Mouse (Mus musculus): ENCODE measurements around the gene Zfp583. TPM values are rescaled to one million over a fixed set of nuclear protein-coding genes. Genes with fewer than 3 reads are reported as not detected.
"Not testable (repeated sequence)": the region's sequence is repeated elsewhere in the genome, so short reads cannot be mapped to it uniquely, and the experiment has no call there.

Zfp583 gene
- polyA plus RNA-seq, 1 experiment from 2014 or later = 5.3 TPM

GRCm38 (mm10) chr7:6358121-6358520 lies 27.0 kb upstream of the Zfp583 start:
- Histone ChIP-seq H3K4me1 (no peaks in the 10 kb centered on the region; the same call in 1 of the 2 replicates), H3K36me3 (peaks cover 14% of the 10 kb centered on the region; the same call in 1 of the 2 replicates), H3K9me3 (no peaks in the 10 kb centered on the region), H3K27ac (no peak overlapping the region), H3K4me3 (no peak overlapping the region), H3K27me3 (ENCODE audit: insufficient read depth, poor library complexity, severe bottlenecking) (no peaks in the 10 kb centered on the region)
- DNase-seq (ENCODE audit: low spot score) = no peak
- 63% methylated on average over 2 of the region's 2 CpGs for WGBS

- DNase-seq (ENCODE audit: low spot score) = peak; percentile 28
- Histone ChIP-seq H3K4me1 (no peaks in the 10 kb centered on the region), H3K9me3 (no peaks in the 10 kb centered on the region), H3K27ac (peak overlapping the region; percentile 89; the same call in 1 of the 2 replicates), H3K36me3 (no peaks in the 10 kb centered on the region), H3K4me3 (peak overlapping the region; percentile 77), H3K27me3 (ENCODE audit: insufficient read depth, poor library complexity, severe bottlenecking) (no peaks in the 10 kb centered on the region)
- WGBS = 32% methylated on average over 10 of the region's 10 CpGs
These were observed 13.0 kb upstream of the Zfp583 start for GRCm38 (mm10) chr7:6344124-6344523.

DNA sequence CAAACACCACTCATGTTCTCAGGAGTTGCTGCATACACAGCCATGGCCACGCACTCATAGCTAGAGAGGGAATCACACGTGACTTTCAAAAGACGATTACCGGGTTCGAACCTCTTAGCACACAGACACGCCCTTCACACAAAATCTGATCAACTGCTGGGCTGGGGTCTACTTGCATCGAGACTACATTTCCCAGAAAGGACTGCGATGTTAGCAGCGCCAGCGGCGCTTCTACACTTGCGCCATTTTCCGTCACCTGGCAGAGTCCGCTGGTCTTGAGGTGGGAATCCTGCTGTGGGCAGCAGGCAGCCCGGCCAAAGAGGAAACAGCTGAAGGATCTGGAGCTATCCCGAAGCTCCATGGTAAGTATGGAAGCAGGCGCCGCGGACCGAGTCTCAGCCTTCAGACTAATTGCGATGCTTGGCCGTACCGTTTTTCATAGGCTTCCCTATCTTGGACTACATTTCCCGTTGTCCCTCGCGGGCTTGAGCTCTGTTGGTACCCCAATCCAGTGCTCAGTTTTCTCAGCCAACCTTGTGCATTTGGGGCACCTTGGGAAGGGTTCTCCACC lies 12.5 kb upstream of the Zfp583 start, which contains the start of gene Gm3854:
Gene Gm3854, plus strand, starts transcription at position 259 of the 571 bp plus-strand sequence.
- H3K27ac ChIP-seq = peak within 1 kb of the TSS; percentile 89
- H3K9me3 ChIP-seq = no peaks in the 10 kb centered on the region
- DNase-seq (ENCODE audit: low spot score) = peak; percentile 92
- no peaks in the 10 kb centered on the region for H3K36me3 ChIP-seq
- H3K4me3 ChIP-seq = peak within 1 kb of the TSS; percentile 77
- under 1% methylated on average over 26 of the region's 26 CpGs for WGBS
- H3K4me1 ChIP-seq = no peaks in the 10 kb centered on the region
- H3K27me3 ChIP-seq (ENCODE audit: insufficient read depth, poor library complexity, severe bottlenecking) = no peaks in the 10 kb centered on the region

DNA sequence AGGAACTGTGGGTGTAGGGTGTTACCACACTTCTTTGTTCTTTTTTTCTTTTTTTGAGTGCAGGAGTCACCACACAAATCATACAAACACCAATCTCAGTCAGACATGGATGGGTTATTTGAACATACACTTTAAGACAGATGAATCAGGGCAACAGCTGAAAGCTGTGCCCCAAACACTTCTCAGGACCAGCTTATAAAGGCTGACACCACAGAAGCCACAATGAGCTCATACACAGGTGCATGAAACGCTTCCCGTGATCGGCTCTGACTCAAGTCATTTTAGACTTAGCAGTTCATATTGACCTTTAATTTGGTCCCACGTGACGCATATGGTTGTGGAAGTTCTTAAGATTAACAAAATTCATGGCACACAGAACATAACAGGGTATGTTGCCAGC lies 8.8 kb upstream of the Zfp583 start:
- Histone ChIP-seq H3K9me3 (no peaks in the 10 kb centered on the region), H3K36me3 (no peaks in the 10 kb centered on the region), H3K4me1 (no peaks in the 10 kb centered on the region), H3K27ac (no peak overlapping the region), H3K4me3 (no peak overlapping the region), H3K27me3 (ENCODE audit: insufficient read depth, poor library complexity, severe bottlenecking) (no peaks in the 10 kb centered on the region)
- WGBS = 71% methylated on average over 5 of the region's 5 CpGs
- no peak for DNase-seq (ENCODE audit: low spot score)

DNA sequence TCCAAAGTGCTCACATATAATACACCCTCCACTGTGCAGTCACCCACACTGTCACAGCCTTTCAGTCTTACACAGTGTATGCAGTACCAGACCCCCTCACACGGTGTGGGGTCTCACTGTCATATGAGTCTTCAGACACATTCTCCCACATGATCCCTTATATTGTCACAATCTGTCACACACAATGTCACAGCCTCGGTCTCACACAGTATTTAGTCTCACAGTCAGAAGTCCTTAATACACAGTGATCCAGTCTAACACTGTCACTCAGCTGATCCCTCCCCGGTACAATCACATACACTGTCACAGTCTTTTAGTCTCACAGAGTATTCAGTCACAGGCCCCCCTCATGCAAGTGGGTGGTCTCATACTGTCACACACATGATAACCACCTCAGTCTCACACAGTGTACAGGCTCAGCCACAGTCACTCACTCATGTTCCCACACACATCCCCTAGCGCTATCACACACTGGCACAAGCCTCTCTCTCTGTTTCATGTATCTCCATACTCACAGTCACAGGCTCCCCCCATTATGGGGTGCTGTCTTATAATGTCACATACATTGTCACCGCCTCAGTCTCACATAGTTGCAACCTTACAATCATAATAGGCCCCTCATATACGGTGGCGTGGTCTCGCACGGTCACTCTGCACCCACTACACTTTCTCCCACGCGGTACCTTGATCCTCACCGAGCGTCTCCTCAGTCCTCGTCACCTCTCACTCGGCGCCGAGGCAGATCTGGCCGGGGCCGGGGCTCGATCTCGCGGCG lies 440 bp downstream of the Zfp583 start:
- peaks cover 4% of the 10 kb centered on the region; the same call in 1 of the 2 replicates for H3K36me3 ChIP-seq
- peak overlapping the region; percentile 90 for H3K27ac ChIP-seq
- WGBS = 18% methylated on average over 23 of the region's 23 CpGs
- no peak for DNase-seq (ENCODE audit: low spot score)
- no peaks in the 10 kb centered on the region for H3K27me3 ChIP-seq (ENCODE audit: insufficient read depth, poor library complexity, severe bottlenecking)
- no peaks in the 10 kb centered on the region for H3K9me3 ChIP-seq
- peaks cover 10% of the 10 kb centered on the region; the same call in 1 of the 2 replicates for H3K4me1 ChIP-seq
- peak overlapping the region; percentile 67 for H3K4me3 ChIP-seq

DNA sequence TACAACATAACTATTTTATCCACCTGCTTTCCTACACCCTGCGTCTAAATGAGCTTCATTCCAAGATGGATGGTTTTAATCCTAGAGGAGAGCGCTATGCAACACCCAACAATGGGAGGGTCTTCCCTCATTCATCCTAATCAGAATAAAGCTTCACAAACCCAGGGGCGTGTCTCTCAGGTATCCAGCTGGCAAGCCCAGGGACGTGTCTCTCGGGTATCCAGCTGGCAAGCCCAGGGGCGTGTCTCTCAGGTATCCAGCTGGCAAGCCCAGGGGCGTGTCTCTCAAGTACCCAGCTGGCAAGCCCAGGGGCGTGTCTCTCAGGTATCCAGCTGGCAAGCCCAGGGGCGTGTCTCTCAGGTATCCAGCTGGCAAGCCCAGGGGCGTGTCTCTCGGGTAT lies 30.3 kb downstream of the Zfp583 start:
- not testable (repeated sequence) for DNase-seq (ENCODE audit: low spot score); H3K27me3 ChIP-seq (ENCODE audit: insufficient read depth, poor library complexity, severe bottlenecking); H3K4me3 ChIP-seq; H3K4me1 ChIP-seq; H3K27ac ChIP-seq; H3K9me3 ChIP-seq
- 73% methylated on average over 11 of the region's 11 CpGs for WGBS
- H3K36me3 ChIP-seq = peaks cover 23% of the 10 kb centered on the region

- H3K9me3 ChIP-seq, H3K27ac ChIP-seq: not testable (repeated sequence)
- WGBS = 81% methylated on average over 6 of the region's 6 CpGs
These were observed 40.0 kb downstream of the Zfp583 start for GRCm38 (mm10) chr7:6291121-6291520.

GRCm38 (mm10) chr7:6286921-6287531 lies 44.1 kb downstream of the Zfp583 start:
- Histone ChIP-seq H3K36me3 (no peaks in the 10 kb centered on the region), H3K9me3 (peaks cover 2% of the 10 kb centered on the region; the same call in 1 of the 2 replicates), H3K4me3 (peak overlapping the region; percentile 70), H3K27ac (peak overlapping the region; percentile 91; the same call in 1 of the 2 replicates), H3K27me3 (ENCODE audit: insufficient read depth, poor library complexity, severe bottlenecking) (no peaks in the 10 kb centered on the region), H3K4me1 (peaks cover 12% of the 10 kb centered on the region)
- no peak for DNase-seq (ENCODE audit: low spot score)
- WGBS = 32% methylated on average over 15 of the region's 15 CpGs

More at GRCm38 (mm10) chr7:6291121-6291520, 40.0 kb downstream of the Zfp583 start:
- H3K4me3 ChIP-seq; H3K36me3 ChIP-seq; H3K4me1 ChIP-seq; H3K27me3 ChIP-seq (ENCODE audit: insufficient read depth, poor library complexity, severe bottlenecking); DNase-seq (ENCODE audit: low spot score): not testable (repeated sequence)

DNA sequence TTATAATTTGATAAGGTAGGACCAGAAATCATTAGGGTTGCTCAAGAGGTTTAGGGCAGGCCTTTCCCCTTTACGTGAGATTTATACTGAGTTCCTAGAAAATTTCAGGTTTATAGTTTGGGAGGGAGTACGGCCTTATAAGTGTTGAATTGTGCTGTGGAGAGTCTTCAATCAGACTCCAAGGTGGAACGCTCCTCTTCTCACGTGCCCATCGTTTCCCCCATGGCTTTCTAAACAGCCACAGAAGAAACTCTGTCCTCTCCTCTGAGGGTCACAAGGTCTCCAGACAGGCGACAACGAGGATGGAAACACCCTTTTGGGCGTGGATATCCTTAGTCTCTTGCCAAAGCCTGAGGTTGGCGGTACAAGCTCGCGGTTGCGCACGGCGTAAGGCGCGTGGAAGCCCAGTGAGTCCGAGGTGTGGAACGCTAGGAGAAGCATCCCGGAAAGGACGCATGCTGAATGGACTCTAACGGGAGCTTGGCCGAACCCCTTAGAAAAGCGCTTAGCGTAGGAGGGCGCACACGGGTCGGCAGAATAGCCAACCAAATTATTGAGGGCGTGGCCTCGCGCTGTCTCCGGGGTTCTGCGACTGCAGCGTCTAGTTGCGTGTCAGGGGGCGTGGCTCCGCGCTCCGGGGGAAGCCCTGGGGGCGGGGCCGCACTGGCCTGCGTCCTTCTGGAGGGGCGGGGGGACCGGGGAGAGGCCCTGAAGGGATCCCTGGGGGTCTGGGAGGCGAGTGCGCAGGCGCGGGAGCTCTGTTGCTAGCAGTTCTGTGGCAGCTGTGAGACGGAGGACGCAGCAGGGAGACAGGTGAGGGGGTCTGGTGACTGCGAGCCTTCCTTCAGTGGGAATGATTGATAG lies 45.0 kb downstream of the Zfp583 start, which contains the start of gene Zfp667:
Gene Zfp667, plus strand, starts transcription at position 738 of the 864 bp plus-strand sequence.
- H3K36me3 ChIP-seq = no peaks in the 10 kb centered on the region
- WGBS = 3% methylated on average over 50 of the region's 50 CpGs
- H3K4me3 ChIP-seq = peak within 1 kb of the TSS; percentile 70
- H3K27me3 ChIP-seq (ENCODE audit: insufficient read depth, poor library complexity, severe bottlenecking) = no peaks in the 10 kb centered on the region
- H3K9me3 ChIP-seq = peaks cover 2% of the 10 kb centered on the region; the same call in 1 of the 2 replicates
- peaks cover 12% of the 10 kb centered on the region for H3K4me1 ChIP-seq
- peak within 1 kb of the TSS; percentile 91 for H3K27ac ChIP-seq
- DNase-seq (ENCODE audit: low spot score) = peak; percentile 98

DNA sequence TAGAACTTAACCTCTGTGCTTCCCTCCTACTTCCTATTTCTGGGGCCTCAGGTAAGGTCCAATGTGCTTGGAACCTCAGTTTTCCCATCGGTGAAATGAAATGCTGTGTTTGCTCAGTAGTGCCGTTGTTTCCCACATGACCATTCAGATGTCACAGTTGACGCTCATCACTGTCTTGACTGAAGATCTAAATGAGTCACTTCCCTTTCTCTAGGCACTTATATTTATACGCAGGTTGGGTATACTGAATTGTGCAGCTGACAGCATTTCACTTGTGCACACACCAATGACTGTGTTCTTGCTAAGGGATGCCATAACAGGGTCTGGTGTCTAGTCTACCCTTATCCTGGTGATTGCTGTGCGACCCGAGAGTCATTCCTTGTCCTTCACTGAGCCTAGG lies 45.7 kb downstream of the Zfp583 start:
- Histone ChIP-seq H3K27me3 (ENCODE audit: insufficient read depth, poor library complexity, severe bottlenecking) (no peaks in the 10 kb centered on the region), H3K27ac (peak overlapping the region; percentile 91; the same call in 1 of the 2 replicates), H3K4me3 (peak overlapping the region; percentile 70; the same call in 1 of the 2 replicates), H3K9me3 (peaks cover 2% of the 10 kb centered on the region; the same call in 1 of the 2 replicates), H3K4me1 (peaks cover 12% of the 10 kb centered on the region), H3K36me3 (no peaks in the 10 kb centered on the region)
- 85% methylated on average over 6 of the region's 6 CpGs for WGBS
- DNase-seq (ENCODE audit: low spot score) = no peak

GRCm38 (mm10) chr7:6284442-6285012 lies 46.6 kb downstream of the Zfp583 start:
- no peak for DNase-seq (ENCODE audit: low spot score)
- Histone ChIP-seq H3K27ac (no peak overlapping the region), H3K4me3 (no peak overlapping the region), H3K9me3 (peaks cover 2% of the 10 kb centered on the region; the same call in 1 of the 2 replicates), H3K36me3 (no peaks in the 10 kb centered on the region), H3K27me3 (ENCODE audit: insufficient read depth, poor library complexity, severe bottlenecking) (no peaks in the 10 kb centered on the region), H3K4me1 (peaks cover 12% of the 10 kb centered on the region)
- 83% methylated on average over 4 of the region's 4 CpGs for whole genome bisulfite sequencing
